Mouse (Mus musculus): ENCODE results near the gene Fmo1.

Gene Fmo1

GRCm38 (mm10) chr1:162866280-162866681 lies at the start of gene Fmo1:
Fmo1 (minus strand) TSS chr1:162866610.
- no peak for DNase-seq

- DNase-seq = no peak
Measured at GRCm38 (mm10) chr1:162914932-162915556, 48.6 kb upstream of the Fmo1 start.

GRCm38 (mm10) chr1:162912085-162912484 lies 45.7 kb upstream of the Fmo1 start:
- no peak for DNase-seq

- no peak for DNase-seq
Measured at GRCm38 (mm10) chr1:162901879-162902278, 35.5 kb upstream of the Fmo1 start.

GRCm38 (mm10) chr1:162897838-162898811 lies 31.7 kb upstream of the Fmo1 start, which contains the start of gene Fmo2:
Fmo2 (minus strand) TSS chr1:162898726.
- DNase-seq = no peak

- DNase-seq = no peak
Measured at GRCm38 (mm10) chr1:162895900-162896299, 29.5 kb upstream of the Fmo1 start.

- no peak for DNase-seq
Measured at GRCm38 (mm10) chr1:162893014-162893413, 26.6 kb upstream of the Fmo1 start.

- no peak for DNase-seq
Measured at GRCm38 (mm10) chr1:162891980-162892451, 25.6 kb upstream of the Fmo1 start.

- DNase-seq = no peak
Measured at GRCm38 (mm10) chr1:162888646-162889045, 22.2 kb upstream of the Fmo1 start.

- no peak for DNase-seq
Measured at GRCm38 (mm10) chr1:162887644-162888043, 21.2 kb upstream of the Fmo1 start.

- DNase-seq = no peak
Measured at GRCm38 (mm10) chr1:162886138-162886816, 19.9 kb upstream of the Fmo1 start.

- no peak for DNase-seq
Measured at GRCm38 (mm10) chr1:162882681-162883080, 16.3 kb upstream of the Fmo1 start.

GRCm38 (mm10) chr1:162879595-162880369 lies 13.4 kb upstream of the Fmo1 start:
- peak; percentile 4 for DNase-seq

GRCm38 (mm10) chr1:162875091-162875490 lies 8.7 kb upstream of the Fmo1 start:
- DNase-seq = no peak

- no peak for DNase-seq
Measured at GRCm38 (mm10) chr1:162871701-162872311, 5.4 kb upstream of the Fmo1 start.

GRCm38 (mm10) chr1:162870978-162871377 lies 4.6 kb upstream of the Fmo1 start:
- DNase-seq = no peak

- no peak for DNase-seq
Measured at GRCm38 (mm10) chr1:162867396-162867795, 986 bp upstream of the Fmo1 start.

- DNase-seq = no peak
Measured at GRCm38 (mm10) chr1:162865493-162865830, 948 bp downstream of the Fmo1 start.

GRCm38 (mm10) chr1:162864816-162865492 lies 1.5 kb downstream of the Fmo1 start:
- no peak for DNase-seq

GRCm38 (mm10) chr1:162864279-162864678 lies 2.1 kb downstream of the Fmo1 start:
- no peak for DNase-seq

GRCm38 (mm10) chr1:162863579-162863978 lies 2.8 kb downstream of the Fmo1 start:
- no peak for DNase-seq
